Mouse (Mus musculus): ENCODE measurements at regions not wholly inside any gene's neighbourhood (a gene's known extent, or its start where the extent isn't known, plus 50 kb on each side); places are given as distances from the start of the nearest gene placed in this dataset.

DNA sequence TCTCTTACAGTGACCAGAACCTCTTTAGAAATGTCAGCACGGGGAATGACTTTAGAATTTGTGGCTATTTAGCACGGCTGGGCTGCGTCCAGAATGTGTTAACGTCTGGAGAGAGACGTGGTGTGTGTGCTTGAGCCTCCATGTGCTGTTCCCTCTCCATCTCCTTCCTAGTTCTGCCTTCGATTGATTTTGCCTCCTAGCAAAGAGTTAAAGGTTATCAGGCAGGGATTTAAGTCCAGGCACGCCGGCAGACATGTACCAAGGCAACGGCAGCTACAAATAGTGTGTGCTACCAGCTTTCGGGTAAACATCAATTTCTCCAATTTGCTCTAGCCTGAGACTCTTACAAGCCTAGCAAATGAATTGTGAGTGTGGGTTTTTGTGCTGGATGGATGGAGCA lies 285.7 kb downstream of the Icos start:
- in situ Hi-C loops (cut with MseI, MboI) = no loop called here

DNA sequence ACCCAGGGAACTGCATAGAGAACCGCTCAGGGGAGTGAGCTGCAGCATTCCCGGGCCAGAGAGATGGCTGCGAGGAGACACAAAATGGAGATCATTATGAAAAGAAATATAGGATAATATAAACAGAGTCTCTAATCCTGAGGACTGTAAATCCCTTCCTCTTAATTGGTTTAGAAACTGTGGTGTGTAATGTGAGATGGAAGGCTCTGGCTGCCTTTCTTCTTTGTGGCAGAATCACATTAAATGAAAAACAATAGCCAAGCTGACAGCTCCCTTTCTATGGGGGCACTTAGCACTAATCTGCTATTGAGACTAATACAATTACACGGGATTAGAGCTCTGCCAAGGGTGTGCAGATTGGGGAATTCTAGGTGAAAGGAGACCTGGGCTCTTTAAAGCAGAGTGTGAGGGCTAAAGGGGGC lies 288.0 kb downstream of the Icos start:
- in situ Hi-C loops (cut with MseI, MboI) = no loop called here

DNA sequence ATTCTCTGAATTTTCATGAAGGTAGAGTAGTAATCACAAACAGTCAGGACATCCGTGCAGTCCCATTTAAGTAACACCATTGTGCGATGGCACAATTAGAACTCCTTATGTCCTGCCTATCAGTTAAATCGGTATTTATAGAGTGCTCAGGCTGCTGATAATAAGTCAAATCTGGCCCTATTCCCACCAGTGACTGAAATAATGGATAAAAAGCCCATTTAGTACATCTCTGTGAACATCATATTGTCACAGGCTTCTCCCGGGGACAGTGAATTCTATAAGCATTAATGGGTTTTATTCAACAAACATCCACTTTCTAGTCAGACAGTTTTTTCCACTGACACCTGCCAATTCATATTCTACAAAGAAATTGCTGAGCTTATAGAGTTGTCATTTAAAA lies 296.1 kb downstream of the Icos start:
- in situ Hi-C loops (cut with MseI, MboI) = no loop called here

DNA sequence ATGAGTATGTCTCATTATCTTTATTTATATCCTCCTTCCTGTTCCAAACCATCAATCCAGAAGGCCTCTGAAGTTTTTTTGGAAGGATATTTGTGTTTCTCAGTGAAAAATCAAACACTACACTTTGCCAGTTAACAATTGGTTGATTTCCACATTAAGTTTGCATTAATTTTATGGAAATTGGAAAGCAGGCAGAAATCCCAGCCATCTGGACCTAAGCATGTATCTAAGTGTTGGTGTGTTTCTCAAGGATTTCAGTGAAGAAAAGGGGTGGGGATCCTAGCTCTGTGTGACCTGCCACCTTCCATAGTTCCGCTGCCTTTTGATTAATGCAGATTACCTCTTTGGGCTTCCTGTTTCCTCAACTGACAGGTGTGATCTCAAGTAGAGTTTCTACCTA lies 296.5 kb downstream of the Icos start:
- in situ Hi-C loops (cut with MseI, MboI) = no loop called here

DNA sequence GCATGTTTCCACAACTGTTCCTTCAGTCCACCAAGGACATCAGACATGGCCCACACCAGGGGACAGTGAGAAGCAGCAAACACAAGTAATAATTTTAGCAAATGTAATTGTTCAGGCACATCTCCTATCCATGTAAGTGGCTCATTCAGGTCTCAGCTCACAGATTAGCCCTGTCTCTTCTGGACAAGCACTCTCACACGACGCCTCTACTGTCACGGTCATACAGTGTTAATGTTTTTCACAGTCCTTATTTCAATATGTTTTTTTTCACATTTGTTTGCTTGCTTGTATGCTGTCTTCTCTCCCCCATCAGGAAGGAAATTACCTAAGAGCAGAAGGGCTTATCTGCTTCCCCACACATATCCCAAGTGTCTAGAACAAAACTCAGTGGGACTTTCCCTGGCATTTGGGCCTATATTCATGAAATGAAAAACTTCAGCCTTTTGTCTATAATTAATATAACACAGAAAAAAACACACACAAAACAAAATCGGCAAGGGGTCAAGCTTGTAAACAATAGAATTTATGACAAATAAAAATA lies 299.5 kb downstream of the Icos start:
- in situ Hi-C loops (cut with MseI, MboI) = no loop called here

DNA sequence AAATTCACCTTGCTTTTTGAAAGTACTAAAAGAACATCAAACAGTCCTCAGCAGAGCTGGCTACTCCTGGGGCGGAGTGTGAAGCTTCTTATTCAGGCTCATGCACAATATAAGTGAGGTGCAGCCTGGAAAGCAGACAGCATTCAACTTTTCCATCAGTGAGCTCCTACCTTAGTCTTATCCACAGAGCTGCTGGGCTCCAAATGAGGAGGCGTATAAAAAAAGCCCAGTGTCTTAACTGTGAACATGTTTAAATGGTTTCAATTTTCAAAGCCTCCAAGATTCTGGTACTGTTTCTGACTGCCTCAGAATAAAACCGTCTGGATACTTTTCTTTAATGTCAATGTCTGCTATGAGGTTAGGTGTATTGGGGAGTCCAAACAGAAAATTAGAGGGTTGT lies 310.5 kb downstream of the Icos start:
- in situ Hi-C loops (cut with MseI, MboI) = no loop called here

DNA sequence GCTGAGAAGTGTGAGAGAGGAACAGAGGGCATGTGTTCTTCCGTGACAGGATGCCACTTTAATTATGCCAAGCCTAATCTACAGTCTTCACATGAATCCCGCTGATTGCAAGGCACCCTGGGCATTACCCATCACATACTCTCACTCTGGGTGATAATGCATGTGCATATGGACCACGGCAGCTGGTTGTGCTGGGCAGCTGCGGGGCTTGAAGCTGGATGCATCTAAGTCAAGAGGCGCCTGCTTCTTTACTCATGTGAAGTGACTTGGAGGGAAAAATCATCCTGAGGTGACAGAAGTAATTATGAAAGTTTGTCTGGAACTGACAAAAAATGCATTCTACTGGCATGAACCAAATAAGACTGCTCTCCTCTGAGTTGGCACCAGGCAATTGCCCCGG lies 311.2 kb downstream of the Icos start:
- in situ Hi-C loops (cut with MseI, MboI) = no loop called here

DNA sequence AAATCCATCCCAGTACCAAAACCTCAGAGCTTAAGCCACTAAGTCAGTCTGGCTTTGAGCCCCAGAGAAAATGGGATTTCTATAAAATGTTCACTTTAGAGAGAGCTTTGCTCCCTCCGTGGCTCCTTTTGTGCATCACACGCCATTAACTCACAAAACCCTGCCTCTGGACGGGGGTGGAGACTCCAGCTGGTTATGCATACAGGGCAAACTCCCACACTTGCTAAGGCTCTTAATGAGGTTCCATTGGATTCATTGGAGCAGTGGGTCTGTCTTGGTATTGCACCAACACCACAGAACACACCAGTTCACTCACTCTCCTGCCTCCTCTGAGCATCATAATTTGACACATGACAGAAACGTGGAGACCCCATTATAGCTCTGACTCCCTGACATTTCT lies 311.8 kb downstream of the Icos start:
- in situ Hi-C loops (cut with MseI, MboI) = no loop called here

DNA sequence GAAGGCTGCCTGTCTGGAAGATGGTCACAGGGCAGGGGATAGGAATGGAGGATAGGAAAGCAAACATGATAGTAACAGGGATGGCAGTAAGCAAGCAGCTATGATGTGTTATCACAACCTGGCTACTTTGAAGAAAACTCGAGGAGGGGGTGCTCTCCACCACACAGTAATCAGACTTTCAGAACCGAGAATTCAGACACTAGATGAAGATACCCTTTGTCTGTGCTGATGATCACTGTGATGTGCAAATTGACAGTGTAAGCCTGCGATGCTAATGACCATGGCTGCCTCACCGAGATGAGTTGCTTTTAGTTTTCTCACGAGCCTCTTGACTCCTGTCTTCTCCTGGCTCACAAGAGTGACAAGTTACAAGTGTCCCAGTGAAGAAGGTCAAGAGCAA lies 315.4 kb downstream of the Icos start:
- in situ Hi-C loops (cut with MseI, MboI) = no loop called here

DNA sequence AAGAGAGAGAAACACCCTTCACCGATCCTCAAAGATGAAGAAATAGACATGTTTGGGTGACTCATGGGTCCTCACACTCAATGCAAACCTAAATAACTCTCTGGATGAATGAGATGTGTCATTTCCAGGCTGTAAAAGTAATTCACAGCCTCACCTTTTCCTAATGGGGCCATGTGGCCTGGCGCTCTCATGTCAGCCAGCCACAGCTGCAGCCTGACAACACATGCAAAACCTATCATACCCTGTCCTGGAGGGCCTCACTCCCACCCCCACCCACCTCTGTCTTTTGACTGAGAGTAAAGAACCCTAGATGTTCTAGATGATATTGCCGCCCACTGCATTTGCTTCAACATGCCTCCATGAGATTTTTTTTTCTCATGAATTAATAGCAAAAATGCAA lies 317.5 kb downstream of the Icos start:
- in situ Hi-C loops (cut with MseI, MboI) = no loop called here

DNA sequence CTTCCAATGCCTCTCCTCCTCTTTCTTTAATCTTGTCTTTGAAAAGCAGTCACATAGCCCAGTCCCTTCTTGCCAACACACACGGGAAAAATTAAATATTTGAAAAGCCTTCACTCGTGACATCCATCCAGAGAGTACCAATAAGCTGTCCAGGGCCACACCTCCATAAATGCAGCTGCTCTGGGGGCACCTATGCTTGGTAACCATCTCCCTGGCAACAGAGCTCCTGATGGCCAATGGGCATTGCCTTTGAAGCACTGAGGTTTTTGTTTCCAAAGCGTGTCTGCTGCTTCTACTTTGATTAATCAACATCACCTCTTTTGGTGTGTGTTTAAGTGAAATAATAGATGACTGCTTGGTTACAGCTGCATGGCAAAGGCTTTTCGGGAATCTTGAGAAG lies 319.1 kb downstream of the Icos start:
- in situ Hi-C loops (cut with MseI, MboI) = no loop called here

DNA sequence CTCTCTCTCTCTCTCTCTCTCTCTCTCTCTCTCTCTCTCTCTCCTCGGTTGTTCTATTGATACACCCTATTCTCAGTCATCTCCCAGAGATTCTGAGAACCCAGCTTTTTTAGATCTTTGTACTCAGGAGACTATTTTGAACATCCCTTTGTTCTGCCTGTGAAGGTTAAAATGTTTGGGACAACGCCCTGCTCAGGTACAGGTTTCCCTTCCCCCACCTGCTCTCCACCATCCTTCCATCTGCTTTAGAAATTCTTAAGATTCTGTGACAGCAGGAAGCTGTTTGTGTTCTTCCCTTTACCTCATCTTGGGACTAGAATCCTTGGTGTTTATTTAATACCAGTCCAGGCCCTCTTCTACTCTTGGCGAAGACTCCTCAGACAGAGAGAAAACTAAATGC lies 319.6 kb downstream of the Icos start:
- in situ Hi-C loops (cut with MseI, MboI) = no loop called here

DNA sequence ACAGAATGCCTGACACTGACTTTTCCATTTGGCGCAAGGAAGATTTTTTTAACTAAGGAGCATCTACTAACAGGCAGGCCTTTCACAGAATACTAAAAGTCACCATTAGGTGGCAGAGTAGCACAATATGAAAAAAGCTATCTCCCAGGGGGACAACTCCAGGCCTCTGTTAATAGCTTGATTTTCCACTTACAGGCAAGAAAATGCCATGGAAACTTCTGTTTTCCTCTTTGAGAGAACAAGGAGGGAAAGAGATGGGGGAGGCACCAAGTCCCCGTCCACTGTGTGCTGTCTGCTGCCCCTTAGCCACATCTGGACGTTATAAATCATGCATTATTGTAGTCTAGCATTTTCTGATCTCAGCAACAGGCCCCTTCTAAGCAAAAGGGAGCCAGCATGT lies 320.3 kb downstream of the Icos start:
- in situ Hi-C loops (cut with MseI, MboI) = no loop called here

DNA sequence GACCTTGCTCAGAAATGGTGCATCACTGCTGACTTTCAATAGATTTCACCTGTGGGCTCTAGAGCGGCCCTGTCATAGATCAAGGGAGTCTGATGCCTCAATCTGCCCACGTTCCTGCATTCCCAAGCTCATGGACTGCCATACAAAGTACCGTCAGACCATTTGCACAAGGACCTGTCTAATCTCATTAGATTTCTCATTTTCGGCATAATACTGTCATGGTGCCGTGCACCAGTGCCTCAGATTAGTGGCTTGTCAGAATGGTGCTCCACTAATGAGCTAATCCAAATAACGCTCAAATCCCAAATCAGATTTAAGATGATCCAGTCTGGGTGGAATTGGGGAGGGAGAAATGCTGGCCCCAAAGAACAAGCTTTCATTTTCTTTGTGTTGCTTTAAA lies 321.1 kb downstream of the Icos start:
- in situ Hi-C loops (cut with MseI, MboI) = no loop called here

DNA sequence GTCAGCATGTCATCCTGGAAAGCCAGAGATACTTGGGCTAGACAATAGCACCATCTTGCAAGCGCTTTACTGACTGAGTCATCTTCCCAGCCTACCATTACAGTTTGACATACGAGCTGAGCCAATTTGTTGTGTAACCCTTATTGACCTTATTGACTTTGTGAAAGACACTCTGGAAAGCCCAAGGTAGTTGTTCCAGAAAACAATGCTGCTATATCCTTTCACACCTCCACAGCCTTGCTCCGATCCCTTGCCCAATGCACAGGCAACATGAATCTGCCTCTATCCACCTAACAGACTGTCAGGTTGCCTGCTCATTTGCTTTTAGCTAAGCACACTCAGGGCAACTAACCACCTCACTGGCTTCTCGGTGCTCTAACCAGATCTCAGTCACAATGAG lies 322.8 kb downstream of the Icos start:
- in situ Hi-C loops (cut with MseI, MboI) = no loop called here

DNA sequence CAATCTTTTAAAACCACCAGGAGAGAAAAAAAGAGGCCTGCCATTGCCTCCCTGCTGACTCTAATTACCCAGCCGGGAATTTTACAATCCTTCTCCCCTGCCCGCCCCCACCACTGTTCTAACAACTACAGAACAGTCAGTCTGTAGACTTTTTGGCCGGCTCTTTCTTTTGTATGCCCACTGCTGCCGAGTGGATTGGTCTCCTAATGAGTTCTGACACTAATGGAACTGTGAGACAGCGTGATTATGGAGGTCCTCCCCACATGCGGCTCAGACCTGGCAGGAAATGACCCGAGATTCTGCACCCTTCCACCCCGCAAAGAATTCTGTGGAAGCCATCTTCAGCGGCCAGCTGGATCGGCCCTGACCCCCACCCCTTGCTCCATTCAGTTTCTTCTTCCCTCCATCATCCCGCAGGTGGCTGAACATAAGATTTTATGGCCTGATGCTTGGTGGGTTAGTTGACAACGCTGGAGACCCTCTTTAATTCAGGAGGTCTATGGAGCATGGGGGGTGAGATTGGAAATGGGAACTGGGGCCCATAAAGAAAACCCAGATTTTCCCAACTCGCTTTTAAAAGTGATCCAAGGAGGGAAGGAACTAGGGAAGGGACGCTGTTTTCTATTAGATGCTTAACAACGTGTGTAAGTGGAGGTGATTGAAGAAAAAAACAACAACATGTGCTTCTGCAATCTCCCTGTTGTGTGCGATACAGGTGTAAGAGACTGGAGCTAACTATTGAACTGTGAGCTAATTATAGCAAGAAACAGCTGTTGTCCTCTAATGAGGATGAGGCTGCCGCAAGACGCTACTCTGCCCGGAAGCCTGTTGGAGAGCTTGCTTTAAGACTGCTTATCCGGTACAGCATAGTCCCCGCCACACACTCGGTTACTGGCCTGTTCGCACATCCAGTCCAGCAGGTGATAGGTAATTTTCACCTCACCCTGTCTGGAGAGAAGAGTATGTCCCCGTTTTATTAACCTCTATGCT lies 323.6 kb downstream of the Icos start:
- in situ Hi-C loops (cut with MseI, MboI) = no loop called here

DNA sequence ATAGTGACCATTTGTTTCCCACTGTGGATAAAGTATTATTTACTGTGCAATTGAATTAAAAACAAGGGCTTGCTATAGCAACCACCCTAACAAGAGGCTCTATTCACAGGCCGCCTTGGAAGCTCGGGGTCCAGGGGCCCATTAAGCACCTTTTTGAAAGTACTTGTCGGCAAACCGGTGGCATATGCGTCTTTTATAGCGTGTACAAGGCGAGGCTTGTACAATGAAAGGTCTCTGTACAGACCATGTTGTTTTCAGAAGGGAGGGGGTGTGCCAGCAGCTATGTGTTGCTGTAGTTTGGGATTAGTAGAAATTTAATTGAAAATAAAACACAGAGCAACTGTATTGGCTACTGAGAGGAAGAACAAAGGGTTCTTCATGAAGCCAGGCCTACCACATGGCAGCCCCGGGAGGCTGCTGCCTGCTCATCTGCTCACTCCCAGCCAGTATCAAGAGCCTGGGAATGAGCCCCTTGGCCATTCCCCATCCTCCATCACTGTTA lies 324.9 kb downstream of the Icos start:
- in situ Hi-C loops (cut with MseI, MboI) = no loop called here

DNA sequence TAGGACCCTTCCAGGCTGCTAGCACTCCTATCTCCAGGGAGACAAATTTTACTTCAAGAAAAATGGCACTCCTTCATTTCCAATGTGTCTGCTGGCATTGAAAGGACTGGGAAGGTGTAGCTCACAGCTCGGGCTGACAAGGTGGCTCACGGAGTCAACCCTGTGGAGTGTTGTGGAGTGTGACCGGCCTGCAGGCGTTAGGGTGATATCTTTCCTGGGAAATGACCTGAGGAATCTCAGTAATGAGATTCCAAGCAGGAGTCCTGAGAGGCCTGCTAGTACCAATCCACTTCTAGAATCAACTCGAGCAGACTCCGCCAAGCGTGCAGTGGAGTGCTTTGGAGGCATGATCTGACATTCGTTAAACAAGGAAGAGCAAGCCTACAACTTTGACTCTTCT lies 328.6 kb downstream of the Icos start:
- in situ Hi-C loops (cut with MseI, MboI) = no loop called here

DNA sequence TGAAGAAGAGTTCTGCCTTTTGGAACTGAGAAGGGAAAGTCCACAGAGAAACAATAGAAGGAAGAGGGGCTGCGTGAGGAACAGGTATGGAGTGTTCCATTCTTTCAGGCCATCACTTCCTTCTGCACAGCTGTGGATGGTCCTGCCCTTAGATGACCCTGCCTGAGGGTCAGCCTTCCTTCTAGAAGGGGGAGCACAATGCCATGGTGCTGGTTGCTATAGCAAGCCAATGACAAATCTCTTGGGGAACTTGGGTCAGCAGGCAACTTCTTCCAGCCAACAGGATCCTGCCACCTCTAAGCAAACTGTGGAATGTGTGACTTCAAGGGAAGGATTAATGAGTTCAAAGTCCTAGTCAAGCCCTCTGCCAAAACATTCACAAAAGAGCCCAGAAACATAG lies 329.1 kb upstream of the Pard3b start:
- in situ Hi-C loops (cut with MseI, MboI) = no loop called here

DNA sequence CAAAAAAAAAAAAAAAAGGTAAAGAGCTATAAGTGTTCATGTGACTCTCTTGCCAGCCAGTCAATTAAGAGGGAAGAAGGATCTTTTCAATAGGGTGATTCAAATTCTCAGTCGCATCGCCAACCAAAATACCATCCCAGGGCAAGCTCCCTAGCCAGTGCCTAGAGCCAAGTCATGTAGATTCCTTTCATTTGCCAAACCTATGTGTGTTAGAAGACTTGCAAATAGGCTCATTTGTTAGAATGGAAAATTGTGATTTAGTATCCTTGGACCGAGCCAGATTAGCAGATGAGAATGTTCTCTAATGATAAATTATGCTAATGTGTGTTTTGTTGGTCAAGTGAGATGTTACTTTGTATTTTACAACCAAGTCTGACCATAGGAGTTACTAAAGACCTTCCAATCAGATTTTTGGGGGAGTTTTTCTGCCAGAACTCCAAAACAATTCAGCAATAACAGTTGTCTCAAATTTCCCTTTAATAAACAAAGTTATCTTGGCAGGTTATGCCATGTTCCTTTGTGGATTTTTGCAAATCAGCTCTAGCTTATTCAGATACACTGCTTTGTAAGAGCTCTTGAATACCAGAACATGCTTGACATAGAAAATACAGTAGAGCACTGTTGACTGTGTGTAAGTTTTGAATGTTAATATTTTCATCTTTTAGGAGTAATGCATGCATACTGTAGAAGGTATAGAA lies 328.4 kb upstream of the Pard3b start:
- in situ Hi-C loops (cut with MseI, MboI) = no loop called here

DNA sequence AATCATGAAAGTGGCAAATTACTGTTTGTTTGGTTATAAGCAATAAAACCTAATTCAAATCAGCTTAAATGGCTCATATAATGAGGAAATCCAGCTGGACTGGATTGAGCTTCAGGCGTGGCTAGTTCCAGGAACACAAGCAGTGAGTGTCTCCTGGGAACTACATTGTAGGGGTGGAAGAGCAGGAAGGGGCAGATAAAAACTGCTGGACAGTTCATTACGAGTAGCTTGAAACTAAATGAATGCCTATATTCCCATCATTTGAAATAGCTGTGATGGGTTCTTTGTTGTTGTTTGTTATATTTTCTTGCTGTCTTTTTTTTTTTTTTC lies 327.9 kb upstream of the Pard3b start:
- in situ Hi-C loops (cut with MseI, MboI) = no loop called here

DNA sequence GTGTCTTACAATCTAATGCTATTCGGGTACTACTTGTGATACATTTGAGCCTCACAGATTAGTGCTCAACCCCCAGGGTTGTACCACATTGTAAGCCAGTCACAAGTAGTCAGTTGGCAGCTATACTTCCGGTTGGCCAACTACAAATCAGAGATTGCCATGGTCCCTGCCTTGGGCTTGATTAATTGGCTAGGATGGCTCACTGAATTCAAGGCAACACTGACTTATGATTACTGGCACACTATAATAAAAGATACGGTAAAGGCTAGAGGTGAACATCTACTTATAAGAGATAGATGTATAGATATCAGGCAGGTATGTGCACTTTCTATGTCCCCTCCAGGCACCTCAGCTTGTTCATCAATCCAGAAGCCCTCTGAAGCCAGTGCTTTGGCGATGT lies 325.4 kb upstream of the Pard3b start:
- in situ Hi-C loops (cut with MseI, MboI) = no loop called here

DNA sequence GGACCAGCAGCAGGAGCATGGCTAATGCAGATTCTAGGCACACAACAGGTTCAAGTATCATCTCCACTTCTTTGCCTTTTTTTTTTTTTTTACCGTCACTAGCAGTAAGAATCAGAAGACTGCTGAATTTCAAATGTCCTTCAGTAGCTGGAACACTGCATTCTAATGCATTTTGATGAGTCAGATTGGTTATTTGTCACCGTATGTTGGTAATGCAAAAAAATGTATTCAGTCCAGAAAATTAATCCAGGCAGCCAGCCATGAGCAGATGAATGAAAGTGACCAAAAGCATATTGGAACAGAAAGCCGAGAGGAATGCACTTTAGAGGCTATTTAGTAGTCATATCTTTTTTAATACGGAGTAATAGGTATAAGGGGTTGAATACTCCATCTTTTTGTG lies 322.4 kb upstream of the Pard3b start:
- in situ Hi-C loops (cut with MseI, MboI) = no loop called here
